Mouse (Mus musculus) stomach, embryonic 16.5 days (tissue): Measurements from ENCODE around the gene Arhgef7. TPM values are rescaled to one million over a fixed set of nuclear protein-coding genes. Genes with fewer than 3 reads are reported as not detected.

ENCODE experiments used
- ATAC-seq: fragments of 200-750 bp; cut with Nextera tagmentation; 2 replicates; pipeline ENCODE4 v1.8.0; 2017; ENCODE audit warnings: moderate number of reproducible peaks, moderate TSS enrichment; ENCODE audit not compliant: insufficient read depth, low FRiP score
- H3K27ac ChIP-seq: fragments of 300-500 bp; sonication (generic); 2 replicates; pipeline ENCODE4 v1.5.1; 2014; ENCODE audit warnings: low read length
- H3K27me3 ChIP-seq: fragments of 300-500 bp; sonication (generic); 2 replicates; pipeline ENCODE4 v1.6.1; 2014; ENCODE audit warnings: low read length, control low read depth, mixed read lengths; ENCODE audit not compliant: control insufficient read depth, insufficient read depth
- H3K36me3 ChIP-seq: fragments of 300-500 bp; sonication (generic); 2 replicates; pipeline ENCODE4 v1.6.1; 2014; ENCODE audit warnings: low read length; ENCODE audit not compliant: control insufficient read depth, insufficient read depth
- H3K4me1 ChIP-seq: fragments of 300-500 bp; sonication (generic); 2 replicates; pipeline ENCODE4 v1.6.1; 2014; ENCODE audit warnings: low read length, control low read depth, mixed read lengths; ENCODE audit not compliant: control insufficient read depth, insufficient read depth
- H3K4me2 ChIP-seq: fragments of 300-500 bp; sonication (generic); 2 replicates; pipeline ENCODE4 v1.6.1; 2014; ENCODE audit warnings: low read depth, low read length, mixed read lengths
- H3K4me3 ChIP-seq: fragments of 300-500 bp; sonication (generic); replicated peaks from 2 replicates; pipeline ENCODE4 v1.5.1; 2014; ENCODE audit warnings: mild to moderate bottlenecking, low read length
- H3K9ac ChIP-seq: fragments of 300-500 bp; sonication (generic); 2 replicates; pipeline ENCODE4 v1.6.1; 2014; ENCODE audit warnings: low read length
- H3K9me3 ChIP-seq: fragments of 300-500 bp; sonication (generic); replicated peaks from 2 replicates; pipeline ENCODE4 v1.6.1; 2016; ENCODE audit warnings: low read length, control low read depth; ENCODE audit not compliant: control insufficient read depth
- WGBS: fragments of 180-500 bp; shearing (Covaris S2); extraction: QIAGEN DNeasy Blood & Tissue Kit; methylation state at CpG from one replicate; pipeline ENCODE4 v1.1.7; 2014; 5-methylcytosine and 5-hydroxymethylcytosine counted together
- polyA plus RNA-seq: library from polyadenylated mRNA; unstranded; fragments of >200 nt; fragmentation: Nextera tagmentation; extraction: Ambion mirVana; gene quantifications from 2 replicates; pipeline ENCODE4 v1.2.1, GENCODE M21; 2015

Gene Arhgef7
- polyA plus RNA-seq, 1 experiment from 2014 or later, result 32.7 TPM

- H3K4me1 ChIP-seq, result no peaks in the 10 kb centered on the region
- no peaks in the 10 kb centered on the region for H3K36me3 ChIP-seq
- H3K4me2 ChIP-seq, result no peak overlapping the region
- no peaks in the 10 kb centered on the region for H3K9me3 ChIP-seq
- no peak overlapping the region for H3K9ac ChIP-seq
- H3K27me3 ChIP-seq, result no peaks in the 10 kb centered on the region
- H3K27ac ChIP-seq, result no peak overlapping the region
- peak; percentile 17; the same call in 1 of the 2 replicates for ATAC-seq
- WGBS, result 68% methylated on average over 15 of the region's 15 CpGs
- no peak overlapping the region for H3K4me3 ChIP-seq
These were observed 8.2 kb downstream of the Arhgef7 start for GRCm38 (mm10) chr8:11735672-11736235.

GRCm38 (mm10) chr8:11737096-11737495 lies 9.6 kb downstream of the Arhgef7 start:
- Histone ChIP-seq H3K27ac (no peak overlapping the region), H3K4me2 (no peak overlapping the region), H3K4me3 (no peak overlapping the region), H3K9ac (no peak overlapping the region), H3K27me3 (no peaks in the 10 kb centered on the region), H3K36me3 (no peaks in the 10 kb centered on the region), H3K9me3 (no peaks in the 10 kb centered on the region), H3K4me1 (no peaks in the 10 kb centered on the region)
- ATAC-seq, result no peak
- WGBS, result 78% methylated on average over 6 of the region's 6 CpGs

GRCm38 (mm10) chr8:11739082-11739481 lies 11.6 kb downstream of the Arhgef7 start:
- Histone ChIP-seq H3K4me3 (no peak overlapping the region), H3K36me3 (no peaks in the 10 kb centered on the region), H3K27me3 (no peaks in the 10 kb centered on the region), H3K9me3 (no peaks in the 10 kb centered on the region), H3K27ac (no peak overlapping the region), H3K4me1 (no peaks in the 10 kb centered on the region), H3K9ac (no peak overlapping the region), H3K4me2 (no peak overlapping the region)
- 73% methylated on average over 5 of the region's 5 CpGs for WGBS
- no peak for ATAC-seq

GRCm38 (mm10) chr8:11740857-11741256 lies 13.3 kb downstream of the Arhgef7 start:
- 77% methylated on average over 2 of the region's 2 CpGs for WGBS
- no peaks in the 10 kb centered on the region for H3K9me3 ChIP-seq
- H3K4me2 ChIP-seq, result no peak overlapping the region
- H3K27me3 ChIP-seq, result no peaks in the 10 kb centered on the region
- H3K9ac ChIP-seq, result no peak overlapping the region
- H3K27ac ChIP-seq, result no peak overlapping the region
- no peaks in the 10 kb centered on the region for H3K36me3 ChIP-seq
- H3K4me3 ChIP-seq, result no peak overlapping the region
- H3K4me1 ChIP-seq, result no peaks in the 10 kb centered on the region
- ATAC-seq, result no peak

GRCm38 (mm10) chr8:11743580-11743979 lies 16.1 kb downstream of the Arhgef7 start:
- no peaks in the 10 kb centered on the region for H3K4me1 ChIP-seq
- H3K4me3 ChIP-seq, result no peak overlapping the region
- no peak for ATAC-seq
- H3K36me3 ChIP-seq, result no peaks in the 10 kb centered on the region
- 49% methylated on average over 10 of the region's 10 CpGs for WGBS
- H3K27me3 ChIP-seq, result no peaks in the 10 kb centered on the region
- no peak overlapping the region for H3K4me2 ChIP-seq
- no peak overlapping the region for H3K9ac ChIP-seq
- no peak overlapping the region for H3K27ac ChIP-seq
- no peaks in the 10 kb centered on the region for H3K9me3 ChIP-seq

GRCm38 (mm10) chr8:11746850-11747600 lies 19.5 kb downstream of the Arhgef7 start:
- H3K4me3 ChIP-seq, result no peak overlapping the region
- no peak overlapping the region for H3K4me2 ChIP-seq
- no peaks in the 10 kb centered on the region for H3K36me3 ChIP-seq
- no peaks in the 10 kb centered on the region for H3K4me1 ChIP-seq
- WGBS, result 54% methylated on average over 11 of the region's 11 CpGs
- ATAC-seq, result peak; percentile 34; the same call in 1 of the 2 replicates
- no peaks in the 10 kb centered on the region for H3K9me3 ChIP-seq
- no peak overlapping the region for H3K27ac ChIP-seq
- no peak overlapping the region for H3K9ac ChIP-seq
- H3K27me3 ChIP-seq, result no peaks in the 10 kb centered on the region

GRCm38 (mm10) chr8:11749472-11749871 lies 22.0 kb downstream of the Arhgef7 start:
- H3K9me3 ChIP-seq, result no peaks in the 10 kb centered on the region
- H3K27me3 ChIP-seq, result no peaks in the 10 kb centered on the region
- no peaks in the 10 kb centered on the region for H3K4me1 ChIP-seq
- no peak overlapping the region for H3K4me3 ChIP-seq
- H3K4me2 ChIP-seq, result no peak overlapping the region
- H3K27ac ChIP-seq, result no peak overlapping the region
- ATAC-seq, result no peak
- H3K36me3 ChIP-seq, result no peaks in the 10 kb centered on the region
- no peak overlapping the region for H3K9ac ChIP-seq
- WGBS, result 60% methylated on average over 6 of the region's 6 CpGs

- no peak overlapping the region for H3K4me3 ChIP-seq
- H3K36me3 ChIP-seq, result no peaks in the 10 kb centered on the region
- no peak overlapping the region for H3K27ac ChIP-seq
- H3K9ac ChIP-seq, result no peak overlapping the region
- peaks cover 2% of the 10 kb centered on the region; the same call in 1 of the 2 replicates for H3K4me1 ChIP-seq
- ATAC-seq, result no peak
- 52% methylated on average over 3 of the region's 3 CpGs for WGBS
- no peak overlapping the region for H3K4me2 ChIP-seq
- H3K27me3 ChIP-seq, result no peaks in the 10 kb centered on the region
- no peaks in the 10 kb centered on the region for H3K9me3 ChIP-seq
These were observed 24.8 kb downstream of the Arhgef7 start for GRCm38 (mm10) chr8:11752338-11752737.

GRCm38 (mm10) chr8:11753155-11753941 lies 25.8 kb downstream of the Arhgef7 start:
- peaks cover 2% of the 10 kb centered on the region; the same call in 1 of the 2 replicates for H3K4me1 ChIP-seq
- 69% methylated on average over 11 of the region's 11 CpGs for WGBS
- ATAC-seq, result no peak
- no peaks in the 10 kb centered on the region for H3K36me3 ChIP-seq
- H3K27me3 ChIP-seq, result no peaks in the 10 kb centered on the region
- no peaks in the 10 kb centered on the region for H3K9me3 ChIP-seq
- no peak overlapping the region for H3K27ac ChIP-seq
- H3K4me3 ChIP-seq, result no peak overlapping the region
- 0 out of 2 replicates have a peak overlapping the region, but pooled peaks have one; percentile 32 for H3K9ac ChIP-seq
- H3K4me2 ChIP-seq, result no peak overlapping the region
